Mouse (Mus musculus) forebrain, embryonic 11.5 days (tissue): ENCODE results near the gene Epha6. TPM values are rescaled to one million over a fixed set of nuclear protein-coding genes. Genes with fewer than 3 reads are reported as not detected.
A peak's percentile ranks its signal among the peaks of the same experiment; 100 is the strongest.

Experiments used
- ATAC-seq: fragments of 200-750 bp; cut with Nextera tagmentation; replicated peaks from 2 replicates; pipeline ENCODE4 v1.8.0; 2017; ENCODE audit warnings: moderate TSS enrichment; ENCODE audit not compliant: low FRiP score
- DNase-seq: peaks from one replicate; pipeline ENCODE4 v3.0.0-alpha.2; 2017; ENCODE audit warnings: low spot score
- H3K27ac ChIP-seq: fragments of 300-500 bp; sonication (generic); 2 replicates; pipeline ENCODE4 v1.5.1; 2014; ENCODE audit warnings: low read depth, low read length
- H3K27me3 ChIP-seq: fragments of 300-500 bp; sonication (generic); 2 replicates; pipeline ENCODE4 v1.6.1; 2014; ENCODE audit warnings: mild to moderate bottlenecking, low read length, mixed read lengths; ENCODE audit not compliant: control insufficient read depth, insufficient read depth
- H3K36me3 ChIP-seq: fragments of 300-500 bp; sonication (generic); 2 replicates; pipeline ENCODE4 v1.6.1; 2014; ENCODE audit warnings: mild to moderate bottlenecking, low read length, moderate library complexity, mixed read lengths; ENCODE audit not compliant: control insufficient read depth, insufficient read depth
- H3K4me1 ChIP-seq: fragments of 300-500 bp; sonication (generic); replicated peaks from 2 replicates; pipeline ENCODE4 v1.6.1; 2014; ENCODE audit warnings: low read length, mixed read lengths; ENCODE audit not compliant: control insufficient read depth, insufficient read depth
- H3K4me2 ChIP-seq: fragments of 300-500 bp; sonication (generic); 2 replicates; pipeline ENCODE4 v1.6.1; 2014; ENCODE audit warnings: low read depth, mild to moderate bottlenecking, low read length, moderate library complexity, mixed read lengths; ENCODE audit not compliant: severe bottlenecking
- H3K4me3 ChIP-seq: fragments of 300-500 bp; sonication (generic); 2 replicates; pipeline ENCODE4 v1.5.1; 2014; ENCODE audit warnings: low read depth, low read length
- H3K9ac ChIP-seq: fragments of 300-500 bp; sonication (generic); 2 replicates; pipeline ENCODE4 v1.6.1; 2014; ENCODE audit warnings: low read length
- H3K9me3 ChIP-seq: fragments of 300-500 bp; sonication (generic); 2 replicates; pipeline ENCODE4 v1.6.1; 2016; ENCODE audit warnings: low read length, mixed read lengths; ENCODE audit not compliant: control insufficient read depth
- WGBS: fragments of 180-500 bp; shearing (Covaris S2); extraction: QIAGEN DNeasy Blood & Tissue Kit; methylation state at CpG from one replicate; pipeline ENCODE4 v1.1.7; 2014; 5-methylcytosine and 5-hydroxymethylcytosine counted together
- polyA plus RNA-seq: library from polyadenylated mRNA; unstranded; fragments of >200 nt; fragmentation: Nextera tagmentation; extraction: Ambion mirVana; gene quantifications from 2 replicates; pipeline ENCODE4 v1.2.1, GENCODE M21; 2014

Epha6 gene
- polyA plus RNA-seq, 1 experiment from 2014 or later: 0.68 TPM

DNA sequence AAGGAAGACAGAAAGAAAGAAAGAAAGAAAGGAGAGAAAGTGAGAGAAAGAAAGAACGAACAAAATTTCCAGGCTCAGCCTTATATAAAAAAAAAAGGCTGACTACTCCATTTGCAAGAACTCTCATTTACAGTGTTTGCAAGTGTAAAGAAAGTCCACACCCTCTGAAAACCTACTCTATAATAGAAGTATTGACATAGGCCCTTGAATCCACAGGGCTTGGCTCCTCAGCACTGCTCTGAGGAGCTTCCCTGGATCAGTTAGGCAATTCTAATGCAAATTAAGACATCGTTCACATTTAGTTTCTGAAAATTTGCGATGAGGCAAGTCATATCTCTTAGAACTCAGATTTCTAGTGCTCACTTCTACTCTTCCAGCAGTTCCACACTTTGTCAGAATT is 483.9 kb downstream of the Epha6 start:
- ATAC-seq: no peak
- Histone ChIP-seq H3K27ac (no peak overlapping the region), H3K27me3 (no peaks in the 10 kb centered on the region), H3K36me3 (no peaks in the 10 kb centered on the region), H3K9me3 (no peaks in the 10 kb centered on the region), H3K4me2 (no peak overlapping the region), H3K4me1 (no peaks in the 10 kb centered on the region), H3K4me3 (no peak overlapping the region), H3K9ac (no peak overlapping the region)
- WGBS: 80% methylated on average over 3 of the region's 3 CpGs
- DNase-seq: no peak

DNA sequence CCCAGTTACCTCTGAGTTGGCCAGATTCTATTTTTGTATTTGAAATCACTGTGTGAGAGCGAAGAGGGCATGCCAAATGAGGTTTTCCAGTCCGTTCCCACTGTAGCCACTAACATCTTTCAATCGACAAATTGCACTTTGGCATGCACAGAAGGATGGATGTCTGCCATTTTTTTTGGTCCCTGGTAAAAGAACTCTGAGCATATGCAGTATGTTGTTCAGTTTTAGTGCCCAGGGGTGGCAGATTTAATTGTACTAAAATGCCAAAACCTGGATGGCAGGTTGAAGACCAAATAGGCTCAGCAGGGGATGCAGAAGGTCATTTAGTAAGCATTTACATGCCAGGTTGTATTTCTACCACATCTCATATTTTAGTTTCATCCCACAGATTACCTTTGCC is 503.1 kb downstream of the Epha6 start:
- 91% methylated on average over 3 of the region's 3 CpGs for WGBS
- ATAC-seq (no peak), DNase-seq (no peak)
- Histone ChIP-seq H3K9ac (no peak overlapping the region), H3K36me3 (no peaks in the 10 kb centered on the region), H3K4me3 (no peak overlapping the region), H3K4me2 (no peak overlapping the region), H3K27ac (no peak overlapping the region), H3K4me1 (no peaks in the 10 kb centered on the region), H3K27me3 (no peaks in the 10 kb centered on the region), H3K9me3 (no peaks in the 10 kb centered on the region)

DNA sequence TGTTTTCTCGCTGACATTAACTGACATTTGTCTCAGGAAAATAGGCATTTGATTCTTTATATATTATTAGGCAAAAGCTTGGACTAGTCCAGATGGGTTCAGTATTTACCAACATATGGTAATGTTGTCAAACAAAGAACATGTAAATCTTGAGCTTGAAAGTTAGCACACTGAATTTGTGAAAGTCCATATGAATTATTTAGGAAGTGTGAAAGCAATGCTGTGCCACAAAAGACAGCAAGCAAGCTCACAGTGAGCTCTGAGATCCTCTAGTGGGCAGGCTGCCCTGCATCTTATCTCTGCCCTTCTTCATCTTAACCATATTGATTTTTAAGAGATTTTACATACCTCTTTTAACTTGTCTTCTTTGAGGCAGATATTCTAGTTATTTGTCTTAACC is 510.0 kb downstream of the Epha6 start:
- H3K4me1 ChIP-seq: no peaks in the 10 kb centered on the region
- H3K4me2 ChIP-seq: no peak overlapping the region
- H3K27ac ChIP-seq: no peak overlapping the region
- no peaks in the 10 kb centered on the region for H3K36me3 ChIP-seq
- WGBS: 83% methylated on average over 1 of the region's 1 CpGs
- H3K9ac ChIP-seq: no peak overlapping the region
- H3K9me3 ChIP-seq: no peaks in the 10 kb centered on the region
- DNase-seq (no peak), ATAC-seq (no peak)
- H3K4me3 ChIP-seq: no peak overlapping the region
- H3K27me3 ChIP-seq: no peaks in the 10 kb centered on the region

GRCm38 (mm10) chr16:60086976-60087375 is 518.4 kb downstream of the Epha6 start:
- Histone ChIP-seq H3K9ac (no peak overlapping the region), H3K4me1 (no peaks in the 10 kb centered on the region), H3K4me3 (no peak overlapping the region), H3K36me3 (no peaks in the 10 kb centered on the region), H3K27me3 (no peaks in the 10 kb centered on the region), H3K4me2 (no peak overlapping the region), H3K27ac (no peak overlapping the region), H3K9me3 (no peaks in the 10 kb centered on the region)
- DNase-seq (no peak), ATAC-seq (no peak)
- 95% methylated on average over 3 of the region's 3 CpGs for WGBS

GRCm38 (mm10) chr16:60070457-60071112 is 534.7 kb downstream of the Epha6 start:
- ATAC-seq (no peak), DNase-seq (no peak)
- 87% methylated on average over 10 of the region's 10 CpGs for WGBS
- Histone ChIP-seq H3K4me3 (no peak overlapping the region), H3K4me2 (no peak overlapping the region), H3K36me3 (no peaks in the 10 kb centered on the region), H3K27ac (no peak overlapping the region), H3K4me1 (no peaks in the 10 kb centered on the region), H3K9ac (no peak overlapping the region), H3K9me3 (no peaks in the 10 kb centered on the region), H3K27me3 (no peaks in the 10 kb centered on the region)

- ATAC-seq (no peak), DNase-seq (no peak)
- no peak overlapping the region for H3K27ac ChIP-seq
- 85% methylated on average over 1 of the region's 1 CpGs for WGBS
- no peaks in the 10 kb centered on the region for H3K36me3 ChIP-seq
- no peaks in the 10 kb centered on the region for H3K27me3 ChIP-seq
- no peaks in the 10 kb centered on the region for H3K9me3 ChIP-seq
- no peak overlapping the region for H3K9ac ChIP-seq
- no peak overlapping the region for H3K4me3 ChIP-seq
- H3K4me2 ChIP-seq: no peak overlapping the region
- no peaks in the 10 kb centered on the region for H3K4me1 ChIP-seq
Measured at GRCm38 (mm10) chr16:60043809-60044208, 561.5 kb downstream of the Epha6 start.

DNA sequence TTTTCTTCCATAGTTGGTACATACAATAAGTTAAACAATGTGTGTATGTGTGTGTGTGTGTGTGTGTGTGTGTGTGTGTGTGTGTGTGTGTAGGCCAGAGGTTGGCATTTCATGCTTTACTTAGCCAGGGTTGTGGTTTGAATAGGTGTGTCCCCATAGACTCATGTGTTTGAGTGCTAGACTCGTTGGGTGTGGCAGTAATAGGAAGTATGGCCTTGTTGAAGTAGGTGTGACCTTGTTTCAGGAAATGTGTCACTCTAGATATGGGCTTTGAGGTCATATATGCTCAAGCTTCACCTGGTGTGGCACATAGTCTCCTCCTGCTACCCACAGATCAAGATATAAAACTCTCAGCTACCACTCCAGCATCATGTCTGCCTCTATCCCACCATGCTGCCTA is 577.0 kb downstream of the Epha6 start:
- 78% methylated on average over 1 of the region's 1 CpGs for WGBS
- no peaks in the 10 kb centered on the region for H3K9me3 ChIP-seq
- no peak for DNase-seq

GRCm38 (mm10) chr16:60006857-60007568 is 598.3 kb downstream of the Epha6 start:
- no peaks in the 10 kb centered on the region for H3K9me3 ChIP-seq
- no peaks in the 10 kb centered on the region for H3K4me1 ChIP-seq
- no peak overlapping the region for H3K9ac ChIP-seq
- H3K36me3 ChIP-seq: no peaks in the 10 kb centered on the region
- H3K27ac ChIP-seq: no peak overlapping the region
- WGBS: 43% methylated on average over 2 of the region's 2 CpGs
- H3K27me3 ChIP-seq: no peaks in the 10 kb centered on the region
- DNase-seq: no peak
- ATAC-seq: no peak; the same call in 1 of the 2 replicates
- H3K4me3 ChIP-seq: no peak overlapping the region
- H3K4me2 ChIP-seq: no peak overlapping the region

More for the DNA sequence above, 577.0 kb downstream of the Epha6 start:
- no peak overlapping the region for H3K27ac ChIP-seq
- no peak overlapping the region for H3K4me2 ChIP-seq
- no peaks in the 10 kb centered on the region for H3K4me1 ChIP-seq
- H3K9ac ChIP-seq: no peak overlapping the region
- no peaks in the 10 kb centered on the region for H3K27me3 ChIP-seq
- no peaks in the 10 kb centered on the region for H3K36me3 ChIP-seq
- no peak overlapping the region for H3K4me3 ChIP-seq
- no peak for ATAC-seq

GRCm38 (mm10) chr16:59969816-59970215 is 635.5 kb downstream of the Epha6 start:
- Histone ChIP-seq H3K9ac (no peak overlapping the region), H3K4me2 (no peak overlapping the region), H3K9me3 (no peaks in the 10 kb centered on the region), H3K27ac (no peak overlapping the region), H3K27me3 (no peaks in the 10 kb centered on the region), H3K36me3 (no peaks in the 10 kb centered on the region), H3K4me1 (no peaks in the 10 kb centered on the region), H3K4me3 (no peak overlapping the region)
- no peak for DNase-seq
- 0 out of 2 replicates have a peak, but pooled peaks have one; percentile 13 for ATAC-seq
- WGBS: 30% methylated on average over 4 of the region's 4 CpGs
